Mouse (Mus musculus): ENCODE data around the gene 1600014C23Rik.

- TF ChIP-seq CTCF (IDR thresholded peaks at IDR 0.05; ENCODE audit: low read depth, low read length) (peak; percentile 40; the same call in 1 of the 2 replicates), POLR2AphosphoS5 (IDR thresholded peaks at IDR 0.05; ENCODE audit: insufficient replicate concordance, low read depth, low read length) (no peak), TAL1 (conservative IDR thresholded peaks at IDR 0.05; ENCODE audit: low read depth, low read length) (no peak), GATA1 (IDR thresholded peaks at IDR 0.05; ENCODE audit: borderline replicate concordance, low read length) (no peak), GATA2 (IDR thresholded peaks at IDR 0.05; ENCODE audit: borderline replicate concordance, low read depth, low read length) (no peak)
Observed at GRCm38 (mm10) chr17:45747858-45748785, 14.5 kb upstream of the 1600014C23Rik start.

All from G1E (cell line).